Comparison of ENCODE assay signal across 8 mouse cellular contexts in genomic region chr9:4376640-4377120, GRCm38 (mm10). TPM values are rescaled to one million over a fixed set of nuclear protein-coding genes. Genes with fewer than 3 reads are reported as not detected.
DNase-seq lines count a peak whose midpoint lies in the region; ATAC-seq and TF ChIP-seq lines count a peak whose summit lies in the region.

No protein-coding gene starts in this region.

- no peak for ATAC-seq in erythroblast, adult 5-6 weeks (replicated peaks; ENCODE audit: low FRiP score, poor library complexity, severe bottlenecking)
- peak; percentile 38 for ATAC-seq in limb, embryonic 14.5 days (ENCODE audit: low FRiP score, low read depth)
- ATAC-seq in neural tube, embryonic 12.5 days (ENCODE audit: low FRiP score, low read depth): no peak; the same call in none of the 2 replicates

- H3K79me3 ChIP-seq in C2C12 (ENCODE audit: low read depth): peaks cover 34% of the 10 kb centered on the region

- H3K4me3 ChIP-seq in erythroblast, embryonic 14.5 days (replicated peaks): peak overlapping the region; percentile 72
- peak overlapping the region; percentile 74 for H3K4me3 ChIP-seq in C2C12 (ENCODE audit: insufficient read depth, poor library complexity, severe bottlenecking)
- H3K4me3 ChIP-seq in embryonic fibroblast, embryonic 13.5 days (ENCODE audit: insufficient read depth, low read length): peak overlapping the region; percentile 87
- peak overlapping the region; percentile 74 for H3K4me3 ChIP-seq in limb, embryonic 14.5 days (replicated peaks; ENCODE audit: low read length)
- H3K4me3 ChIP-seq in neural tube, embryonic 12.5 days: peak overlapping the region; percentile 64

- 0% methylated on average over 15 of the region's 15 CpGs for WGBS in limb, embryonic 14.5 days
- WGBS in neural tube, embryonic 12.5 days: under 1% methylated on average over 15 of the region's 15 CpGs

- no peak overlapping the region for H3K27ac ChIP-seq in embryonic fibroblast, embryonic 13.5 days (ENCODE audit: insufficient read depth, low read length)
- 0 out of 2 replicates have a peak overlapping the region, but pooled peaks have one; percentile 64 for H3K27ac ChIP-seq in limb, embryonic 14.5 days (replicated peaks; ENCODE audit: low read depth, low read length)
- H3K27ac ChIP-seq in neural tube, embryonic 12.5 days: no peak overlapping the region

- no peak for DNase-seq in limb, embryonic 14.5 days (ENCODE audit: low spot score)
- DNase-seq in layer of hippocampus, adult 11-12 months (ENCODE audit: low spot score): no peak
- no peak for DNase-seq in adrenal gland, adult (ENCODE audit: inconsistent age in 2 of 2, low spot score in 1 of 2)

- H3ac ChIP-seq in C2C12 (ENCODE audit: control insufficient read depth, insufficient read length, low read depth): peak overlapping the region; percentile 69

- H3K4me1 ChIP-seq in erythroblast, embryonic 14.5 days (ENCODE audit: control insufficient read depth): peaks cover 13% of the 10 kb centered on the region
- H3K4me1 ChIP-seq in embryonic fibroblast, embryonic 13.5 days (ENCODE audit: control insufficient read depth, insufficient read depth, low read length): peaks cover 4% of the 10 kb centered on the region; the same call in 1 of the 2 replicates
- H3K4me1 ChIP-seq in limb, embryonic 14.5 days (ENCODE audit: control insufficient read depth, insufficient read depth, low read length): peaks cover 3% of the 10 kb centered on the region; the same call in 1 of the 2 replicates
- peaks cover 4% of the 10 kb centered on the region for H3K4me1 ChIP-seq in neural tube, embryonic 12.5 days

- H3K79me2 ChIP-seq in C2C12 (ENCODE audit: control insufficient read depth, insufficient read depth): peaks cover 52% of the 10 kb centered on the region

- H3K27me3 ChIP-seq in erythroblast, embryonic 14.5 days (ENCODE audit: control insufficient read depth): no peaks in the 10 kb centered on the region
- H3K27me3 ChIP-seq in C2C12 (ENCODE audit: control insufficient read depth, insufficient read depth, insufficient read length): no peaks in the 10 kb centered on the region
- H3K27me3 ChIP-seq in limb, embryonic 14.5 days (ENCODE audit: control insufficient read depth, insufficient read depth, low read length): no peaks in the 10 kb centered on the region
- no peaks in the 10 kb centered on the region for H3K27me3 ChIP-seq in neural tube, embryonic 12.5 days (replicated peaks)

- no peaks in the 10 kb centered on the region for H3K9me3 ChIP-seq in erythroblast, embryonic 14.5 days (ENCODE audit: control insufficient read depth, low read length)
- H3K9me3 ChIP-seq in limb, embryonic 14.5 days (ENCODE audit: control insufficient read depth, low read length): no peaks in the 10 kb centered on the region
- no peaks in the 10 kb centered on the region for H3K9me3 ChIP-seq in neural tube, embryonic 12.5 days

- 0 out of 2 replicates have a peak, but pooled peaks have one; percentile 74 for TF ChIP-seq POLR2A in embryonic fibroblast, embryonic 13.5 days (IDR thresholded peaks at IDR 0.05; ENCODE audit: low read depth, low read length)
- no peak for TF ChIP-seq POLR2A in limb, embryonic 14.5 days (IDR thresholded peaks at IDR 0.05; ENCODE audit: borderline replicate concordance, extremely low read depth, insufficient read depth, insufficient read length)

- no peak for TF ChIP-seq CTCF in C2C12 (IDR thresholded peaks at IDR 0.05; ENCODE audit: control insufficient read depth, insufficient read depth, insufficient read length)
- no peak for TF ChIP-seq CTCF in embryonic fibroblast, embryonic 13.5 days (IDR thresholded peaks at IDR 0.05; ENCODE audit: borderline replicate concordance, insufficient read depth, low read length)

- peaks cover 2% of the 10 kb centered on the region; the same call in 1 of the 2 replicates for H3K36me3 ChIP-seq in erythroblast, embryonic 14.5 days (ENCODE audit: control insufficient read depth)
- H3K36me3 ChIP-seq in C2C12 (ENCODE audit: control insufficient read depth, insufficient read depth): peaks cover 11% of the 10 kb centered on the region
- peaks cover 3% of the 10 kb centered on the region; the same call in 1 of the 2 replicates for H3K36me3 ChIP-seq in limb, embryonic 14.5 days (ENCODE audit: control insufficient read depth, insufficient read depth, low read length)
- H3K36me3 ChIP-seq in neural tube, embryonic 12.5 days: peaks cover 2% of the 10 kb centered on the region; the same call in 1 of the 2 replicates

- peak overlapping the region; percentile 65 for H3K4me2 ChIP-seq in limb, embryonic 14.5 days (replicated peaks; ENCODE audit: low read depth, low read length, severe bottlenecking)
- peak overlapping the region; percentile 67 for H3K4me2 ChIP-seq in neural tube, embryonic 12.5 days (replicated peaks)

- H3K9ac ChIP-seq in limb, embryonic 14.5 days (ENCODE audit: low read depth, low read length, severe bottlenecking): peak overlapping the region; percentile 75
- H3K9ac ChIP-seq in neural tube, embryonic 12.5 days: peak overlapping the region; percentile 52

TF ChIP-seq in C2C12, 6 proteins besides CTCF, POLR2A, EP300 and RAD21:
- TF ChIP-seq MAX (IDR thresholded peaks at IDR 0.05): no peak
- TF ChIP-seq MYOG (IDR thresholded peaks at IDR 0.05; ENCODE audit: control insufficient read depth, extremely low read depth, insufficient read length): no peak
- TF ChIP-seq MYOD1 (IDR thresholded peaks at IDR 0.05; ENCODE audit: control insufficient read depth, insufficient read length, low read depth): no peak
- TF ChIP-seq CEBPB (IDR thresholded peaks at IDR 0.05; ENCODE audit: low read depth): no peak
- TF ChIP-seq FOSL1 (IDR thresholded peaks at IDR 0.05; ENCODE audit: insufficient read depth, low read length, poor library complexity, severe bottlenecking): no peak
- TF ChIP-seq USF1 (IDR thresholded peaks at IDR 0.05; ENCODE audit: low read depth): no peak

RNA-seq across cellular contexts. Expression of gene Msantd4, which starts 0.3 kb away (rescaled TPM):
- polyA plus RNA-seq in erythroblast, embryonic 14.5 days (2012): 0.05 TPM in 2 replicates
- 1.7 and 9.4 TPM in 2 replicates for total RNA-seq in erythroblast, adult 5-6 weeks (2015; ENCODE audit: low replicate concordance)
- 8.0 and 8.1 TPM in 2 replicates for total RNA-seq in erythroblast, adult 5-6 weeks (2017; ENCODE audit: low replicate concordance)
- 12.5 TPM for polyA plus RNA-seq in C2C12 (2012; fragmentation: generic; extraction: Trizol)
- 53.4 and 54.0 TPM in 2 replicates for polyA plus RNA-seq in embryonic fibroblast, embryonic 13.5 days (2011; ENCODE audit: insufficient read length, low read depth, missing spikeins)
- 16.5 and 21.7 TPM in 2 replicates for polyA plus RNA-seq in limb, embryonic 14.5 days (2012; rRNA removed)
- 36.4 and 44.1 TPM in 2 replicates for polyA plus RNA-seq in limb, embryonic 14.5 days (2014; fragmentation: Nextera tagmentation; extraction: Ambion mirVana)
- 61.8 and 66.0 TPM in 2 replicates for polyA plus RNA-seq in neural tube, embryonic 12.5 days (2016; fragmentation: Nextera tagmentation; extraction: Ambion mirVana)

Comparison
In these comparisons a context has a peak if more than half of its experiments do, and no peak if none do; other contexts are left out.
1. RNA of gene Msantd4, which starts 0.3 kb away (polyA plus RNA-seq): 61.8 to 66.0 TPM in neural tube, embryonic 12.5 days, 53.4 to 54.0 TPM in embryonic fibroblast, embryonic 13.5 days, 16.5 to 44.1 TPM in limb, embryonic 14.5 days and 12.5 TPM in C2C12 (single experiment); 0.05 TPM in erythroblast, embryonic 14.5 days; every median in the first group is over 10 times any median in the second.
2. Peak in every context shown above with its lines, with median percentiles within 50 percentile points of each other: H3K4me3 ChIP-seq.